Mouse (Mus musculus) kidney, embryonic 14.5 days (tissue): ENCODE measurements around the gene Rbms3. TPM values are rescaled to one million over a fixed set of nuclear protein-coding genes. Genes with fewer than 3 reads are reported as not detected.

Experiments
- ATAC-seq: fragments of 200-750 bp; cut with Nextera tagmentation; 2 replicates; pipeline ENCODE4 v1.8.0; 2017; ENCODE audit warnings: moderate number of reproducible peaks, mild to moderate bottlenecking, moderate TSS enrichment, moderate library complexity; ENCODE audit not compliant: low FRiP score, low TSS enrichment
- H3K27ac ChIP-seq: fragments of 300-500 bp; sonication (generic); 2 replicates; pipeline ENCODE4 v1.5.1; 2014; ENCODE audit warnings: low read depth, mild to moderate bottlenecking, low read length, moderate library complexity, mixed read lengths
- H3K27me3 ChIP-seq: fragments of 300-500 bp; sonication (generic); 2 replicates; pipeline ENCODE4 v1.6.1; 2014; ENCODE audit warnings: mild to moderate bottlenecking, low read length; ENCODE audit not compliant: control insufficient read depth, insufficient read depth
- H3K36me3 ChIP-seq: fragments of 300-500 bp; sonication (generic); 2 replicates; pipeline ENCODE4 v1.6.1; 2014; ENCODE audit warnings: low read length, mixed read lengths; ENCODE audit not compliant: control insufficient read depth, insufficient read depth
- H3K4me1 ChIP-seq: fragments of 300-500 bp; sonication (generic); 2 replicates; pipeline ENCODE4 v1.6.1; 2014; ENCODE audit warnings: low read length, mixed read lengths; ENCODE audit not compliant: control insufficient read depth, insufficient read depth
- H3K4me2 ChIP-seq: fragments of 300-500 bp; sonication (generic); replicated peaks from 2 replicates; pipeline ENCODE4 v1.6.1; 2014; ENCODE audit warnings: low read depth, mild to moderate bottlenecking, low read length
- H3K4me3 ChIP-seq: fragments of 300-500 bp; sonication (generic); 2 replicates; pipeline ENCODE4 v1.5.1; 2014; ENCODE audit warnings: mild to moderate bottlenecking, low read length
- H3K9ac ChIP-seq: fragments of 300-500 bp; sonication (generic); 2 replicates; pipeline ENCODE4 v1.6.1; 2014; ENCODE audit warnings: low read depth, mild to moderate bottlenecking, low read length, moderate library complexity
- H3K9me3 ChIP-seq: fragments of 300-500 bp; sonication (generic); 2 replicates; pipeline ENCODE4 v1.6.1; 2016; ENCODE audit warnings: low read length; ENCODE audit not compliant: control insufficient read depth
- WGBS: fragments of 180-500 bp; shearing (Covaris S2); extraction: QIAGEN DNeasy Blood & Tissue Kit; methylation state at CpG from one replicate; pipeline ENCODE4 v1.1.7; 2014; 5-methylcytosine and 5-hydroxymethylcytosine counted together
- polyA plus RNA-seq: library from polyadenylated mRNA; unstranded; fragments of >200 nt; fragmentation: Nextera tagmentation; extraction: Ambion mirVana; gene quantifications from 2 replicates; pipeline ENCODE4 v1.2.1, GENCODE M21; 2014

The Rbms3 gene
- polyA plus RNA-seq, 1 experiment from 2014 or later, result 73.4 TPM

GRCm38 (mm10) chr9:117435856-117436255, 193.9 kb downstream of the Rbms3 start:
- Histone ChIP-seq H3K27me3 (no peaks in the 10 kb centered on the region), H3K27ac (no peak overlapping the region), H3K4me3 (no peak overlapping the region), H3K9me3 (no peaks in the 10 kb centered on the region), H3K9ac (no peak overlapping the region), H3K4me2 (no peak overlapping the region), H3K36me3 (no peaks in the 10 kb centered on the region), H3K4me1 (no peaks in the 10 kb centered on the region)
- ATAC-seq, result no peak
- WGBS, result 74% methylated on average over 2 of the region's 2 CpGs

- WGBS, result 94% methylated on average over 2 of the region's 2 CpGs
- no peaks in the 10 kb centered on the region for H3K4me1 ChIP-seq
- H3K9me3 ChIP-seq, result no peaks in the 10 kb centered on the region
- no peak for ATAC-seq
- no peak overlapping the region for H3K4me3 ChIP-seq
- H3K27me3 ChIP-seq, result no peaks in the 10 kb centered on the region
- H3K27ac ChIP-seq, result no peak overlapping the region
- no peak overlapping the region for H3K9ac ChIP-seq
- H3K36me3 ChIP-seq, result no peaks in the 10 kb centered on the region
- H3K4me2 ChIP-seq, result no peak overlapping the region
Measured at GRCm38 (mm10) chr9:117430670-117431069, 199.0 kb downstream of the Rbms3 start.

DNA sequence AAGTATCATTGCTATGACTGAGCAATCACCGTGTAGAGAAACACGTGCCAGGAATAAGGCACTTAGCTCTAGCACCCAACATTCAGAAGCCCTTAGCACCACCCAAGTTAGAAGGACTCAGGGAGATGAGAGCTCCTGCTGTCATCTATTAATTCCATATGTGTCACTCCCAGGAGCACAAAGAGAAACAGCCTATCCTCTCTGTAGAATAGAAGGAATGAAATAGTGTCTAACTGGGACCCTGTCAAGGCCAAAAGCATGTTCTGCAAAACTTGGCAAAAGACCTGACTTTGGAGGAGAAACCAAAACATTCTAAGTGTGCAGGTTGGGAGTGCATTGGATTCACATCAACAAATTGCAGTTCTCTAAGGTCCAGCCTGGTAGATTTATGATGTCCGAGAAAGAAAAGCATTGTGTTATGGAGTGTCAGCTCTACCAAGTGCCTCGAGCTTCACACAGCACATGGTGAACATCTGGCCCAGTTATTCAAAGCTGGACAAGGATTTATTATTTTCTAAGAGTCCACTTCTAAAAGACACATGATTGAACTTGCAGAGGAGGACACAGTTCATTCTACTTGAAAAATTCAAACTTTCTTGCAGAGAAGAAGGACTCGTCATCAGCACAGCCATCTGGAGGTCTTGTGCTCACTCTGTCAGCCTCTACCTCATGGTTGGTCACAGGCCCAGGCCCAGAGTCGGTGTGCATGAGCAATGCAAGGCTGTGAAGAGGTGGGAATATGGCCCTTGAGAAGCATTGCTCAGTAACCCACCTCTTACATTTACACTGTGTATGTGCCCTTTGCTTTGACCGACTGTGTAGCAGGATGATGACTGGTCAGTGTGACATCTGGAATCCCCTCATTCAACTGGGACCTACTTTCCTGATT, 200.3 kb downstream of the Rbms3 start:
- peak overlapping the region; percentile 26; the same call in 1 of the 2 replicates for H3K27ac ChIP-seq
- H3K36me3 ChIP-seq, result no peaks in the 10 kb centered on the region
- no peak overlapping the region for H3K4me2 ChIP-seq
- H3K27me3 ChIP-seq, result no peaks in the 10 kb centered on the region
- peak; percentile 92 for ATAC-seq
- H3K9ac ChIP-seq, result no peak overlapping the region
- 61% methylated on average over 7 of the region's 7 CpGs for WGBS
- no peaks in the 10 kb centered on the region for H3K9me3 ChIP-seq
- H3K4me3 ChIP-seq, result no peak overlapping the region
- no peaks in the 10 kb centered on the region for H3K4me1 ChIP-seq

DNA sequence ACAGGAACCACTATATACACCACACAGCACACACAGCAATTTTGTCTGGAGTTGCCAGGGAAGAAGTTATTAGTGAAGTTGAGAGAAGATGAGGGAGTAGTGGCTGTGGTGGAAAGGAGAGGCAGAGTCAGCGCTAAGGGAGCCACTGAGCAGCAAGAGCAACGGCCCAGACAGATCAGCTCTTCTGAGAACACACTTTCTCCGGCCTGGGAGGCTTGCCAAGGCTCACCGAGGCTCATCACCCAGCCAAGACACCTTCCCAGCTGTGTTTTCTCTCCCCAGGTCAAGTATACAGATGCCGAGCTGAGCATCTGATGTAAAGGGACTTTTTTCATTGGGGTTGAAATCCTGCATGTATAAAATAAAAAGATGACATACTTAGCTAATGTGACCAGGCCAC, 206.5 kb downstream of the Rbms3 start:
- H3K27me3 ChIP-seq, result no peaks in the 10 kb centered on the region
- no peak overlapping the region for H3K4me2 ChIP-seq
- no peaks in the 10 kb centered on the region for H3K4me1 ChIP-seq
- H3K36me3 ChIP-seq, result no peaks in the 10 kb centered on the region
- 66% methylated on average over 5 of the region's 5 CpGs for WGBS
- no peaks in the 10 kb centered on the region for H3K9me3 ChIP-seq
- H3K9ac ChIP-seq, result no peak overlapping the region
- H3K4me3 ChIP-seq, result no peak overlapping the region
- no peak overlapping the region for H3K27ac ChIP-seq
- ATAC-seq, result no peak

GRCm38 (mm10) chr9:117419874-117420485, 209.7 kb downstream of the Rbms3 start:
- no peak overlapping the region for H3K9ac ChIP-seq
- H3K4me2 ChIP-seq, result no peak overlapping the region
- H3K36me3 ChIP-seq, result no peaks in the 10 kb centered on the region
- no peak overlapping the region for H3K27ac ChIP-seq
- 73% methylated on average over 8 of the region's 8 CpGs for WGBS
- no peak overlapping the region for H3K4me3 ChIP-seq
- ATAC-seq, result no peak
- H3K9me3 ChIP-seq, result no peaks in the 10 kb centered on the region
- H3K27me3 ChIP-seq, result no peaks in the 10 kb centered on the region
- H3K4me1 ChIP-seq, result no peaks in the 10 kb centered on the region

DNA sequence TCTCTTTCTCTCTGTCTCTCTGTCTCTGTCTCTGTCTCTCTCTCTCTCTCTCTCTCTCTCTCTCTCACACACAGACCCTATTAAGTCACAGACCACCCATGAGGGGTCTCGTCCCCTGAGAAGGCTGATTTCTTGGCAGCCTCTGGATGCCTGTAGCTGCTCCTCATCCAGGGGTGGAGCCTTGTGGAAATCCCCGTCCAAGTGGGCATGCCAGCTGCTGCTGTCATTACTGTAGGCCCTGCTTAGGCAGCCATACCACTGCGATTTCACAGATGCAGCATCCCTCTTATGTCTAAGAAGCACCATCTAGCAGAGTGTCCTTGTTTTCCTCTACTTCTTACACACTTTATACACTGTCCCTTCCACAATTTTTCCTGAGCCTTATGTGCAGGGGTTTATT, 216.5 kb downstream of the Rbms3 start:
- WGBS, result 61% methylated on average over 3 of the region's 3 CpGs
- Histone ChIP-seq H3K4me3 (no peak overlapping the region), H3K9ac (no peak overlapping the region), H3K9me3 (no peaks in the 10 kb centered on the region), H3K4me2 (no peak overlapping the region), H3K27ac (no peak overlapping the region), H3K4me1 (no peaks in the 10 kb centered on the region), H3K27me3 (no peaks in the 10 kb centered on the region), H3K36me3 (no peaks in the 10 kb centered on the region)
- no peak for ATAC-seq

- Histone ChIP-seq H3K4me2 (no peak overlapping the region), H3K9ac (no peak overlapping the region), H3K9me3 (no peaks in the 10 kb centered on the region), H3K27ac (no peak overlapping the region), H3K4me1 (no peaks in the 10 kb centered on the region), H3K36me3 (no peaks in the 10 kb centered on the region), H3K27me3 (no peaks in the 10 kb centered on the region), H3K4me3 (no peak overlapping the region)
- ATAC-seq, result no peak
- 29% methylated on average over 2 of the region's 2 CpGs for WGBS
Measured at GRCm38 (mm10) chr9:117412584-117412983, 217.1 kb downstream of the Rbms3 start.

DNA sequence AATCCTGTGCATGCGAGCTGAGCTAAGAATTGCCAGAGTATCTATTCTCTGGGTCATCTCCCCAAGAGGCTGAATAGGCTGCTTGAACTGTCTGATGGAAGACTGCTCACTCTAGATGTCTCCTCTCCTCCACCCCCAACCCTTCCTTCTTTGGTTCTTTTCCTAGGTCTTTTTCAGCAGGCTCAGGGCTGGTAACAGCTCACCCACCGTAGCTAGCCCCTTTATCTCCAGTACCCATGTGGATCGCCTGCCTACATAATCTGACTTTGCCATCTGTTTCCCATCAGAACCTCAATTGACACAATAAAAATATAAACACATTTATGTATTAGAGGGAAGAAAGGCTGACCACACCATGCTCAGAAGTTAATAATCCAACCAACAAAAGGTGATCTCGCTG, 225.1 kb downstream of the Rbms3 start:
- H3K4me1 ChIP-seq, result 0 out of 2 replicates have a peak, but pooled peaks cover 4% of the 10 kb centered on the region
- H3K27me3 ChIP-seq, result no peaks in the 10 kb centered on the region
- H3K36me3 ChIP-seq, result no peaks in the 10 kb centered on the region
- no peak for ATAC-seq
- WGBS, result 81% methylated on average over 4 of the region's 4 CpGs
- H3K9me3 ChIP-seq, result no peaks in the 10 kb centered on the region
- no peak overlapping the region for H3K4me3 ChIP-seq
- no peak overlapping the region for H3K9ac ChIP-seq
- H3K27ac ChIP-seq, result no peak overlapping the region
- H3K4me2 ChIP-seq, result no peak overlapping the region

DNA sequence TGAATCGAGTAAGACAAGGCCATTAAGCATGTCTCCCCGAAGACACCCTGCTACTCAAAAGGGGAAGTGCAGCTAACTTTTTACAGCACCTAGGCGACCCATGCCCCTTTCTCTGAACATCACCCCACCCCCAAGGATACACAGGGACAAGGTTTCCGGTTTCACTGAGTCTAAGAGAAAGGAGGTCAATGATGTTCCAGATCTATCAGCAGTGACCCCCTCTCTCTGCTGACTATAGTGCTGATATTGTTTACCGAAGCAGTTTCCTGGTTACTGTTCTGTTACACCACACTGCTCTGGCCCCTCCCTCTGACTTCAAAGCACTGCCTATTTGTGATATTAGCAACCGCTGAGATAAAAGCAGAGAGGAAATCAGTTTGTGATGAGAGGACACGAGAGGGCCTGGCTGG, 229.4 kb downstream of the Rbms3 start:
- ATAC-seq, result peak; percentile 60; the same call in 1 of the 2 replicates
- Histone ChIP-seq H3K27me3 (no peaks in the 10 kb centered on the region), H3K27ac (no peak overlapping the region), H3K9ac (no peak overlapping the region), H3K9me3 (no peaks in the 10 kb centered on the region), H3K4me1 (no peaks in the 10 kb centered on the region), H3K4me2 (no peak overlapping the region), H3K36me3 (no peaks in the 10 kb centered on the region), H3K4me3 (no peak overlapping the region)
- 6% methylated on average over 7 of the region's 7 CpGs for WGBS
